Mouse (Mus musculus) layer of hippocampus, adult 6 months (tissue): ENCODE measurements around the gene Nckap5. TPM values are rescaled to one million over a fixed set of nuclear protein-coding genes. Genes with fewer than 3 reads are reported as not detected.

Experiments
- long read RNA-seq, 2 experiments: library from polyadenylated mRNA; unstranded; transcript quantifications; one replicate each; pipeline ENCODE4 v2.0.0; 2019 to 2020
- polyA plus RNA-seq: library from polyadenylated mRNA; unstranded; fragments of <200 nt; fragmentation: Nextera tagmentation; gene quantifications from 2 replicates; pipeline ENCODE4 v1.2.3, GENCODE M21; 2021

Gene Nckap5
- 1.1 and 1.4 TPM in 2 replicates for polyA plus RNA-seq
- long read RNA-seq, experiment 1, partial matches to known transcripts, result 3 of 5 reads
- long read RNA-seq, experiment 1, other reads (novel, unspliced or antisense), result 2 of 5 reads
- long read RNA-seq, experiment 2, partial matches to known transcripts, result 8 of 11 reads
- long read RNA-seq, experiment 2, other reads (novel, unspliced or antisense), result 3 of 11 reads

GRCm38 (mm10) chr1:126830031-126830927 lies at the start of gene Nckap5:
Gene Nckap5, minus strand, starts transcription at chr1:126830799.

GRCm38 (mm10) chr1:125912601-125913600 lies 917.7 kb downstream of the Nckap5 start, which contains the start of gene Lypd1:
Gene Lypd1, minus strand, starts transcription at chr1:125913101.

